ENCODE assay signal across 11 mouse cellular contexts in the genomic region with DNA sequence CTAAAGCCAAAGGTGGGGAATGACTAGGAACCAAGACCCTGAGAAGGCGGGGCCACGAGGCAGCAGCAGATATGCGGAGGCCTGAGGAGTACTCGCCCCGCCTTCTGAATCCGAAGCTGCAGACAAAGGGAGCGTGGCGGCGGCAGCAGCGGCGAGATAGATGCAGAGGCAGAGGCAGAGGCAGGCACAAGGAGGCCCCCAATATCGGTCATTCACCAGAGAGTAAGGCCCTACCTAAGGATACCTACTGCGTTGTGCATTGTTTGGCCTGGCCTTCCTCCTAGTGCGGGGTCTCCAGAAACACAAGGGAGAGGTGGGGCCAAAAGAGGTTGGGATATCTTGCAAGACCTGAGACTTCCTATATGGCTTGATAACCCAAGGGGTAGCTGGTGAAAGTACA. TPM values are rescaled to one million over a fixed set of nuclear protein-coding genes. Genes with fewer than 3 reads are reported as not detected.
DNase-seq lines count a peak whose midpoint lies in the region; ATAC-seq and TF ChIP-seq lines count a peak whose summit lies in the region.
"Had no signal": no experiment of that assay in that cellular context is flagged by ENCODE, and none has a peak within 500 bp of the region (broad histone marks: within the 10 kb centered on the region; RNA-seq: fewer than 3 reads in every experiment).

No protein-coding gene starts in this region.

- 11% methylated on average over 14 of the region's 14 CpGs for WGBS in kidney, embryonic 15.5 days
- 21% methylated on average over 14 of the region's 14 CpGs for WGBS in kidney, adult 2 months
- 20% methylated on average over 14 of the region's 14 CpGs for WGBS in hindbrain, postnatal 0 days
- WGBS in neural tube, embryonic 13.5 days = 21% methylated on average over 14 of the region's 14 CpGs

- peak; percentile 70; the same call in 1 of the 2 replicates for ATAC-seq in kidney, embryonic 15.5 days (replicated peaks; ENCODE audit: low FRiP score)
- ATAC-seq in hindbrain, postnatal 0 days = peak; percentile 68
- ATAC-seq in neural tube, embryonic 13.5 days (ENCODE audit: low read depth) = peak; percentile 86

- intact Hi-C loops in left cerebral cortex, postnatal 14 days (cut with DNase I) = no loop called here

- no peaks in the 10 kb centered on the region for H3K9me3 ChIP-seq in kidney, embryonic 15.5 days (replicated peaks)
- H3K9me3 ChIP-seq in hindbrain, postnatal 0 days (ENCODE audit: low read length) = no peaks in the 10 kb centered on the region
- H3K9me3 ChIP-seq in neural tube, embryonic 13.5 days = no peaks in the 10 kb centered on the region
- H3K9me3 ChIP-seq: G1E; liver, embryonic 15.5 days had no signal

- DNase-seq in kidney, adult 2 months = no peak
- peak; percentile 40 for DNase-seq in embryo, embryonic 9.5 days (ENCODE audit: extremely low spot score)
- peak; percentile 42 for DNase-seq in hindbrain, postnatal 0 days (ENCODE audit: low spot score)
- DNase-seq in adrenal gland, adult 8-10 months = no peak
- DNase-seq in left cerebral cortex, postnatal 14 days (ENCODE audit: low spot score in 2 of 2) = no peak
- no peak for DNase-seq in kidney, postnatal 25 days

- no peaks in the 10 kb centered on the region for H3K4me1 ChIP-seq in kidney, embryonic 15.5 days
- H3K4me1 ChIP-seq in kidney, adult 2 months (ENCODE audit: control insufficient read depth, insufficient read depth, low read length) = no peaks in the 10 kb centered on the region
- no peaks in the 10 kb centered on the region for H3K4me1 ChIP-seq in hindbrain, postnatal 0 days (ENCODE audit: insufficient read depth, low read length)
- H3K4me1 ChIP-seq in neural tube, embryonic 13.5 days (replicated peaks) = no peaks in the 10 kb centered on the region
- H3K4me1 ChIP-seq: liver, embryonic 15.5 days had no signal

- H3K36me3 ChIP-seq in kidney, embryonic 15.5 days = no peaks in the 10 kb centered on the region
- no peaks in the 10 kb centered on the region for H3K36me3 ChIP-seq in kidney, adult 2 months (ENCODE audit: control insufficient read depth, insufficient read depth, low read length)
- no peaks in the 10 kb centered on the region for H3K36me3 ChIP-seq in hindbrain, postnatal 0 days (ENCODE audit: insufficient read depth, low read length)
- H3K36me3 ChIP-seq in neural tube, embryonic 13.5 days = no peaks in the 10 kb centered on the region
- H3K36me3 ChIP-seq: G1E; liver, embryonic 15.5 days had no signal

- 0 out of 2 replicates have a peak, but pooled peaks cover 4% of the 10 kb centered on the region for H3K27me3 ChIP-seq in kidney, embryonic 15.5 days
- no peaks in the 10 kb centered on the region for H3K27me3 ChIP-seq in kidney, adult 2 months (replicated peaks; ENCODE audit: control insufficient read depth, insufficient read depth, low read length)
- no peaks in the 10 kb centered on the region for H3K27me3 ChIP-seq in hindbrain, postnatal 0 days (ENCODE audit: insufficient read depth, low read length)
- H3K27me3 ChIP-seq in neural tube, embryonic 13.5 days = no peaks in the 10 kb centered on the region

- peak overlapping the region; percentile 39 for H3K4me3 ChIP-seq in kidney, embryonic 15.5 days (replicated peaks)
- H3K4me3 ChIP-seq in kidney, adult 2 months (ENCODE audit: insufficient read depth, low read depth, low read length) = no peak overlapping the region
- peak overlapping the region; percentile 17 for H3K4me3 ChIP-seq in hindbrain, postnatal 0 days (ENCODE audit: low read length)
- peak overlapping the region; percentile 31 for H3K4me3 ChIP-seq in neural tube, embryonic 13.5 days
- H3K4me3 ChIP-seq: liver, embryonic 15.5 days had no signal

- no peak for TF ChIP-seq CTCF in kidney, adult 2 months (conservative IDR thresholded peaks at IDR 0.05; ENCODE audit: insufficient read depth, insufficient read length, low read depth, low read length)
- TF ChIP-seq CTCF in hindbrain, postnatal 0 days (IDR thresholded peaks at IDR 0.05; ENCODE audit: low read depth) = no peak

- no peak overlapping the region for H3K27ac ChIP-seq in kidney, embryonic 15.5 days
- no peak overlapping the region for H3K27ac ChIP-seq in kidney, adult 2 months (ENCODE audit: insufficient read depth, low read depth, low read length)
- peak overlapping the region; percentile 58; the same call in 1 of the 2 replicates for H3K27ac ChIP-seq in hindbrain, postnatal 0 days
- peak overlapping the region; percentile 82 for H3K27ac ChIP-seq in neural tube, embryonic 13.5 days (replicated peaks)
- H3K27ac ChIP-seq: liver, embryonic 15.5 days had no signal

- peak overlapping the region; percentile 54 for H3K4me2 ChIP-seq in kidney, embryonic 15.5 days
- H3K4me2 ChIP-seq in hindbrain, postnatal 0 days (ENCODE audit: low read depth, low read length) = peak overlapping the region; percentile 48
- H3K4me2 ChIP-seq in neural tube, embryonic 13.5 days = peak overlapping the region; percentile 52
- H3K4me2 ChIP-seq: liver, embryonic 15.5 days had no signal

- H3K9ac ChIP-seq in kidney, embryonic 15.5 days = 0 out of 2 replicates have a peak overlapping the region, but pooled peaks have one; percentile 41
- H3K9ac ChIP-seq in hindbrain, postnatal 0 days (replicated peaks; ENCODE audit: low read length) = peak overlapping the region; percentile 40; the same call in 1 of the 2 replicates
- peak overlapping the region; percentile 69 for H3K9ac ChIP-seq in neural tube, embryonic 13.5 days
- H3K9ac ChIP-seq: liver, embryonic 15.5 days had no signal

- TF ChIP-seq POLR2A in kidney, adult 2 months (IDR thresholded peaks at IDR 0.05; ENCODE audit: low read depth, low read length) = no peak

RNA-seq across cellular contexts. Expression of a gene that starts 9.7 kb away (rescaled TPM):
- 0.80 and 0.92 TPM in 2 replicates for polyA plus RNA-seq in kidney, embryonic 15.5 days (2015; fragmentation: Nextera tagmentation; extraction: Ambion mirVana)
- 0.88 and 0.94 TPM in 2 replicates for polyA plus RNA-seq in kidney, adult 2 months (2012; rRNA removed)
- 137 and 159 TPM in 2 replicates for total RNA-seq in hindbrain, postnatal 0 days (2014; rRNA removed)
- 3.4 and 3.5 TPM in 2 replicates for polyA plus RNA-seq in hindbrain, postnatal 0 days (2015; fragmentation: Nextera tagmentation; extraction: Ambion mirVana)
- 2.6 and 3.2 TPM in 2 replicates for polyA plus RNA-seq in neural tube, embryonic 13.5 days (2015; fragmentation: Nextera tagmentation; extraction: Ambion mirVana)
- total RNA-seq in adrenal gland, adult 8-10 months (2022) = 1 to 10 TPM; 4.4 to 8.1 (median 6.4) TPM
- 100 to 1,000 TPM; 113 to 120 TPM for total RNA-seq in left cerebral cortex, postnatal 14 days (2021)

RNA-seq across cellular contexts. Expression of a gene that starts 28.2 kb away (rescaled TPM):
- polyA plus RNA-seq in kidney, embryonic 15.5 days (2015; fragmentation: Nextera tagmentation; extraction: Ambion mirVana) = 176 and 184 TPM in 2 replicates
- 239 and 253 TPM in 2 replicates for polyA plus RNA-seq in kidney, adult 2 months (2012; rRNA removed)
- 89.0 and 144 TPM in 2 replicates for total RNA-seq in hindbrain, postnatal 0 days (2014; rRNA removed)
- polyA plus RNA-seq in hindbrain, postnatal 0 days (2015; fragmentation: Nextera tagmentation; extraction: Ambion mirVana) = 196 and 199 TPM in 2 replicates
- polyA plus RNA-seq in neural tube, embryonic 13.5 days (2015; fragmentation: Nextera tagmentation; extraction: Ambion mirVana) = 144 and 160 TPM in 2 replicates
- total RNA-seq in adrenal gland, adult 8-10 months (2022) = 100 to 1,000 TPM; 150 to 176 (median 163) TPM
- total RNA-seq in left cerebral cortex, postnatal 14 days (2021) = 100 to 1,000 TPM in 1 of 2 experiments, 10 to 100 TPM in 1; 94.7 to 109 TPM

RNA-seq across cellular contexts. Expression of a gene that starts 28.4 kb away (rescaled TPM):
- polyA plus RNA-seq in kidney, embryonic 15.5 days (2015; fragmentation: Nextera tagmentation; extraction: Ambion mirVana) = 224 and 234 TPM in 2 replicates
- polyA plus RNA-seq in kidney, adult 2 months (2012; rRNA removed) = 749 and 831 TPM in 2 replicates
- total RNA-seq in hindbrain, postnatal 0 days (2014; rRNA removed) = 238 and 257 TPM in 2 replicates
- polyA plus RNA-seq in hindbrain, postnatal 0 days (2015; fragmentation: Nextera tagmentation; extraction: Ambion mirVana) = 244 and 248 TPM in 2 replicates
- polyA plus RNA-seq in neural tube, embryonic 13.5 days (2015; fragmentation: Nextera tagmentation; extraction: Ambion mirVana) = 226 and 232 TPM in 2 replicates
- total RNA-seq in adrenal gland, adult 8-10 months (2022) = 100 to 1,000 TPM; 295 to 431 (median 378) TPM
- total RNA-seq in left cerebral cortex, postnatal 14 days (2021) = 100 to 1,000 TPM; 167 to 178 TPM

RNA-seq across cellular contexts. Expression of a gene that starts 40.9 kb away (rescaled TPM):
- polyA plus RNA-seq in kidney, embryonic 15.5 days (2015; fragmentation: Nextera tagmentation; extraction: Ambion mirVana) = 5.2 and 8.1 TPM in 2 replicates
- polyA plus RNA-seq in kidney, adult 2 months (2012; rRNA removed) = 2.6 and 4.0 TPM in 2 replicates
- total RNA-seq in hindbrain, postnatal 0 days (2014; rRNA removed) = 1.8 and 2.1 TPM in 2 replicates
- 2.7 and 2.9 TPM in 2 replicates for polyA plus RNA-seq in hindbrain, postnatal 0 days (2015; fragmentation: Nextera tagmentation; extraction: Ambion mirVana)
- 2.6 and 5.1 TPM in 2 replicates for polyA plus RNA-seq in neural tube, embryonic 13.5 days (2015; fragmentation: Nextera tagmentation; extraction: Ambion mirVana)
- under 1 TPM; 0.42 to 0.71 (median 0.52) TPM for total RNA-seq in adrenal gland, adult 8-10 months (2022)
- 1 to 10 TPM; 5.8 to 7.0 TPM for total RNA-seq in left cerebral cortex, postnatal 14 days (2021)
- total RNA-seq: common myeloid progenitor, adult 5-6 weeks had no signal
- polyA plus RNA-seq: G1E had no signal

RNA-seq across cellular contexts. Expression of a gene that starts 58.2 kb away (rescaled TPM):
- 0.14 and 0.44 TPM in 2 replicates for polyA plus RNA-seq in kidney, embryonic 15.5 days (2015; fragmentation: Nextera tagmentation; extraction: Ambion mirVana)
- 0.58 and 0.83 TPM in 2 replicates for polyA plus RNA-seq in kidney, adult 2 months (2012; rRNA removed)
- 7.4 and 13.6 TPM in 2 replicates for total RNA-seq in hindbrain, postnatal 0 days (2014; rRNA removed)
- polyA plus RNA-seq in hindbrain, postnatal 0 days (2015; fragmentation: Nextera tagmentation; extraction: Ambion mirVana) = 1.8 and 2.0 TPM in 2 replicates
- 0.50 and 0.73 TPM in 2 replicates for polyA plus RNA-seq in neural tube, embryonic 13.5 days (2015; fragmentation: Nextera tagmentation; extraction: Ambion mirVana)
- total RNA-seq in adrenal gland, adult 8-10 months (2022) = under 1 TPM; 0.38 to 0.74 (median 0.55) TPM
- total RNA-seq in left cerebral cortex, postnatal 14 days (2021) = 10 to 100 TPM in 1 of 2 experiments, 1 to 10 TPM in 1; 9.9 to 13.4 TPM
- total RNA-seq: common myeloid progenitor, adult 5-6 weeks had no signal

Comparison
In these comparisons a context has a peak if more than half of its experiments do, and no peak if none do; other contexts are left out.
1. H3K27ac ChIP-seq: peak in hindbrain, postnatal 0 days (single experiment) and neural tube, embryonic 13.5 days (single experiment); none in kidney, embryonic 15.5 days (single experiment) and kidney, adult 2 months (single experiment).
2. DNase-seq: peak in embryo, embryonic 9.5 days (single experiment) and hindbrain, postnatal 0 days (single experiment); none in kidney, adult 2 months (single experiment), adrenal gland, adult 8-10 months (single experiment), left cerebral cortex, postnatal 14 days (0 of 2) and kidney, postnatal 25 days (0 of 2).
3. Peak in every context shown above with its lines, with median percentiles within 50 percentile points of each other: ATAC-seq, H3K4me2 ChIP-seq and H3K9ac ChIP-seq.